Mouse (Mus musculus) ovary, adult 18-20 months (tissue): ENCODE data around the gene Defb29.

Source experiments
- DNase-seq: peaks from one replicate; pipeline ENCODE4 v3.0.0; 2022; ENCODE audit warnings: low spot score, mixed read lengths

Gene Defb29

GRCm38 (mm10) chr2:152500863-152501229 lies 39.1 kb downstream of the Defb29 start:
- DNase-seq: no peak

GRCm38 (mm10) chr2:152500204-152500862 lies 39.6 kb downstream of the Defb29 start:
- no peak for DNase-seq

- DNase-seq: no peak
Observed at GRCm38 (mm10) chr2:152498020-152498419, 41.9 kb downstream of the Defb29 start.

GRCm38 (mm10) chr2:152493151-152493550 lies 46.7 kb downstream of the Defb29 start:
- no peak for DNase-seq

- no peak for DNase-seq
Observed at GRCm38 (mm10) chr2:152490038-152490437, 49.9 kb downstream of the Defb29 start, which contains the start of gene Defb22. Gene Defb22 (minus strand): TSS chr2:152490138.
